Mouse (Mus musculus) layer of hippocampus, adult 2 months (tissue): ENCODE results near the gene Crybg3. TPM values are rescaled to one million over a fixed set of nuclear protein-coding genes. Genes with fewer than 3 reads are reported as not detected.

Source experiments
- DNase-seq, 2 experiments: peaks; one replicate each; pipeline ENCODE4 v3.0.0; 2022; ENCODE audit warnings: low spot score in 2 of 2
- H3K27ac ChIP-seq: fragments of 200-600 bp; 2 replicates; pipeline ENCODE4 v1.8.1; 2022
- H3K4me3 ChIP-seq: fragments of 200-600 bp; 2 replicates; pipeline ENCODE4 v1.8.1; 2022; ENCODE audit warnings: mild to moderate bottlenecking
- CTCF ChIP-seq: fragments of 200-600 bp; conservative IDR thresholded peaks from 2 replicates; pipeline ENCODE4 v1.8.1; 2022; ENCODE audit warnings: antibody characterized with exemption, mild to moderate bottlenecking, moderate library complexity
- total RNA-seq, 2 experiments: library from RNA; stranded (reverse); gene quantifications; 2 replicates each; pipeline ENCODE4 v1.2.3; 2021

Gene Crybg3
- total RNA-seq, 2 experiments from 2014 or later = 3.8 to 4.8 TPM

DNA sequence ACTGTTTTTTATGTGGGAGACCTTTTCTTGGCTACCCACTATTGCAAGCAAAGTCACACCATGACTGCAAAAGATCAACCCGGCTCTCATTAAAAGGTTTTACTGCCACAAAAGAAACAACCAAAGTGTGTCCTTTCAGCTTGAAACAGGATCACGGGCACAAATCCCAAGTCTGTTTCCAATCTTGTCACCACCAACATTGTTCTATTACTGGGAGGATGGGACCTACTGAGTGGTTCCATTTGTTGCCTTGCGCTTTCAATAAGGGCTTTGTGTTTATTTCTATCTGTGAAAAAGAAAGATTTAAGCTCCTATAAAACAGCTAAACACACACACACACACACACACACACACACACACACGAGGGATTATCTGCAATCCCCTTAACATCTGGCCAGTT, 1.8 kb downstream of the Crybg3 start:
- H3K4me3 ChIP-seq = no peak overlapping the region
- 0 out of 2 replicates have a peak overlapping the region, but pooled peaks have one; percentile 69 for H3K27ac ChIP-seq
- DNase-seq = no peak
- no peak for TF ChIP-seq CTCF

DNA sequence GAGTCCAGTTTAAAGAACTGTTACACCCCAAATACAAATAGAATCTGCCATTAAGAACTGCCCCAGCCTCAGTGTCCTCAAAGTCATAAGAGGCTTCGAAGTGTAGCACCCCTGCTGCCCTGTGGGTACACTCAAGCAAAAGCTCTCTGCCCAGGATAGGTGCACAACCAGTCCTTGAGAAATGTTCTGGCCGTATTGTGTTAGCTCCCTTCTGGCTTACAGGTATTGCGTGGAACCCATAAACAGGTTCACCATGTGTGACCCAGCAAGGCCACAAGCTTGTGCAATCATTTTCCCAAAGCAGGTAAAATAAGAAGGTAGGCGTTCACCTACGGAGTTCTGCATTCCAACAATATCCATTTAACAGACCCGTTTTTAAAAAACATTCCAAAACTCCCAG, 3.5 kb downstream of the Crybg3 start:
- Histone ChIP-seq H3K4me3 (no peak overlapping the region), H3K27ac (no peak overlapping the region)
- TF ChIP-seq CTCF = no peak
- DNase-seq = no peak

DNA sequence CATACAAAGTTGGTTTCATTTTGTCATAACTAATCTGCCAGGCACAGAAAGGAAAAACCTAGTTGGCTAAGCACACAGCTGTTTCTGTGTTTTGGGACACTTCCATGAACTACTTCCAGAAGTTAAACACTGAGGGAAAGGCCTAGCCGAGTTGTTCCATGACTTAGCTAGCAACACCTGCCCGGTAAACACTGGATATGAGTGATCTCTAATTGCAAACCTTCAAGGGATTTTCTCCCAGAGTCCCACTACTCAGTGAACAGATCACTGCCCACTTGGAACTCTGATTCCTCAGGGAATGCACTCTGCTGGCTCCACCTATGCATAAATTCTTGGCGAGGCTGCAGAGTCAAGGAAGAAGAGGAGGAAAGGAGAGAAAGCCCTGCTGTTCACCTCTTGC, 6.1 kb downstream of the Crybg3 start:
- no peak for DNase-seq
- TF ChIP-seq CTCF = no peak
- H3K27ac ChIP-seq = no peak overlapping the region
- H3K4me3 ChIP-seq = no peak overlapping the region

DNA sequence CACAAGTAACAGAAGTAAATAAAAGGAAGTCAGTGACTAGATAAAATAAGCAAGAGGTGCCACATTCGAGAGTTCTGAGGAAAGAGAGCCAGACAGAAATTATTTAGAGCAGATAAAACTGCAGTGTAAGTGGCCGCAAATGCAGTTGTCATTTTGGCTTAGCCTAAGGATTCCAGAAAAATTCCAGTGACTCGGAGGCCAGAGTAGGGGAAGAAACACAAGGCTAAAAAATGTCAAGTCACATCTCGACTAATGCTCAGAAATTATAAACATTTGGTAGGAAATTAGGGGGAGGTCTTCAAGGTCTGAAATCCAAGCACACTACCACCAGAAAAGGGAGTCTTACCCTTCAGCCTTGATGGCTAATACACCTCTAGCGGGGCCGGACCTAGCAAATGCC, 10.0 kb downstream of the Crybg3 start:
- H3K4me3 ChIP-seq = no peak overlapping the region
- no peak for DNase-seq
- no peak for TF ChIP-seq CTCF
- H3K27ac ChIP-seq = no peak overlapping the region

DNA sequence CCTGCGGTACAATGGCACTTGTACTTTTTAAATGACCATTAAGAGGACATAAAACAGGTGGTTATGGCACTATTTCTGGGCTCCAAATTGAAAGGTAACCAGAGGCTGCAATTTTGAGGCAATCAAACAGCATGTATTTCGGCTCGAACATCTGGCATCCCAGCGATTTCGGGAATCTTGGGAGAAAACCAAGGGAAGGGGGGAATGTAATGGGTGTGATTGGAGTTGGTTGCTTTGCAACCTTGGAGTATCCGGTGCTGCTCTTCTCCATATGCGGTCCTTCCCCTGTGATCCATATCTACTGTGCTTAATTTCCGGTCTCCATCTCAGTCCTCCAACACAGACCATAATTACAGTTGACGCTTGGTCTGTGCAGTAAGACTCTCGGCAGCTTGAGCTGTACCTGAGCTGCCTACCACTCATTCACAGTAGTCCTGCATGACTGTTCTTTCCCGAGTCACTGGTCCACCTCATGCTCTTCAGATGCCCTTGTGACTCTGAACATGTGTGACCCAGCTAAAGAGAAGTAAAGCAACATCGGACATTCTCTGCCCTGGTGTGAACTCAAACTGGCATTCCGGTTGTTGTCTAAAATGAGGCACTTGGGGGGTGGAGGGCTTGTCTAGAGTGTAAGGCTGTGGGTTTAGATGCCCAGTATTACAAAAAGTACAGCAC, 12.3 kb downstream of the Crybg3 start:
- no peak overlapping the region for H3K4me3 ChIP-seq
- H3K27ac ChIP-seq = no peak overlapping the region
- DNase-seq = no peak
- TF ChIP-seq CTCF = no peak

DNA sequence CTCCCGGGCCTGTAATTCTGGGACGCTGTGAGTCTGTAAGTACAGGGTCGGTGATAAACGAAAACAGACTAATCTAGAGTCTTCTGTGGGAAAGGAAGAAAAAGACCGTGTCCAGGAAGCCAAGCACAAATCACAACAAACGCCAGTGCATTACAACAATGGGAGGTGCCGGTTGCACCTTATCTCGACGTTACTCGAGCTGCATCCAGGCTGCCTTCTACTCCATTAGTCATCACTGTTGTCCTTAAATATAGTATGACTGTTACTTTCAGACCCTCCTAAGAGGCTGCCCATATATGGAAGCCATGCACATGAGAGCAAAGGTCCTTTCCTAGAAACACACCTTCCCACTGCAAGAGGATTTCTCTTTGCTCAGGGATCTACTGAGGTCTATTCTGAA, 13.0 kb downstream of the Crybg3 start:
- TF ChIP-seq CTCF = no peak
- H3K4me3 ChIP-seq = no peak overlapping the region
- H3K27ac ChIP-seq = no peak overlapping the region
- no peak for DNase-seq

DNA sequence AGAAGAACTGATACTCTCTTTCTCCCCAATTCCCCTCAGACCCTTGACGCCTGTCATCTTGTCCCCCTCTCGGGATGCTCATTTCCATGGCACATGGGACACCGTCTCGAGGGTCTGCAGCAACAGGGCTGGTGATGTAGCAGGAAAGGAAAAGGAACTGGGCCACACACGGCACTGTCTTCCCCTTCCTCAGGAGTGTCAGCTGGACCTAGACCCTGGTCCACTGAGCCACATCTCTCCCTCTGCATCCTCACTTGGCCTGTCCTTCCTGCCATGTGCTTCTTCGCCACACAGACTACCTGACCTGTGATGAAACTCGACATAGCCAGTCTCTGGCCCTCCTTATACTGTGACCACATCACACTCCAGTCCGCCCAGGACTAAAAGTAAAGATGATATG, 13.9 kb downstream of the Crybg3 start:
- 0 out of 2 replicates have a peak overlapping the region, but pooled peaks have one; percentile 28 for H3K27ac ChIP-seq
- DNase-seq = no peak
- TF ChIP-seq CTCF = no peak
- H3K4me3 ChIP-seq = no peak overlapping the region

DNA sequence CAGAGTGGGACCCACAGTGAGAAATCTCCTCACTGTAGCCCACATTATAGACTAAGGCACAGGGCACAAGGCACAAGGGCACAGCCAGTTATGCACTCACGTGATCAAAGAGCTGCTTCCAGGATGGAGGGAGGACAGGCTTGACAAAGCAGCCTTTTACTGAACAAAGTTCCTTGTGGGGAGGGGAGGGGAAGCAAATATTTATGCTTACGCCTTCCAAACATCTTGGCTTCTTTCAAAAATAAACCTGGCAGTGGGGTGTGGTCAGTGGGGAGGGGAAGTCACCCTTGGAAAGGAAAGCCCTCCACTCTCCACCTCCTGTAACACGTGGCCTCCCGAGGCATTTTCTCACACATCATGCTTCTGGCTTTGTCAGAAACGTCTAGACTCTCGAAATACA, 14.5 kb downstream of the Crybg3 start:
- no peak for DNase-seq
- peak overlapping the region; percentile 28; the same call in 1 of the 2 replicates for H3K27ac ChIP-seq
- TF ChIP-seq CTCF = no peak

DNA sequence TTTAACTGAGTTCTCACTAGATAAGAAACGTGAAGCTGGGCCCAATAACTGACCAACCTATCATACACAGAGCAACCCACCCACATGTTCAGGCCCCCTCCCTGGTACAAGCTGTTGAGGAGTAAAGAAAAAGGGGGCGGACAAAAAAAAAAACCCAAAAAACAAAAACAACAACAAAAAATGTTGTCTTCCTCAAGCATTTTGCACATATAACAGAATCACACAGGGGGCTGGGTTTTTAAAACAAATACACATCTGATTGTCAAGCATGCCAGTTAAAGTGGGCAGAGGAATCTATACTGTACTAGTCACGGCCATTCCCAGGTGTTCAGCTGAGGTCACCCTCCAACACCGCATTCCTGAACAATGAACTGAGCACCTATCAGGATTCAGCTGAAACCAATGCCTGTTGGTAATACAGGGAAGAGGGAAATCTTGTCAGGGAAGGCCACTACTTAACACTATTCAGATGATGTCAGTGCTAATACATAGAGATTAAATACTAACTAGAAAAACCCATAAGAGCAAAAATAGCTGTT, 15.0 kb downstream of the Crybg3 start:
- Histone ChIP-seq H3K4me3 (no peak overlapping the region), H3K27ac (no peak overlapping the region; the same call in 1 of the 2 replicates)
- no peak for DNase-seq
- TF ChIP-seq CTCF = no peak

More for the DNA sequence above, 14.5 kb downstream of the Crybg3 start:
- no peak overlapping the region for H3K4me3 ChIP-seq

DNA sequence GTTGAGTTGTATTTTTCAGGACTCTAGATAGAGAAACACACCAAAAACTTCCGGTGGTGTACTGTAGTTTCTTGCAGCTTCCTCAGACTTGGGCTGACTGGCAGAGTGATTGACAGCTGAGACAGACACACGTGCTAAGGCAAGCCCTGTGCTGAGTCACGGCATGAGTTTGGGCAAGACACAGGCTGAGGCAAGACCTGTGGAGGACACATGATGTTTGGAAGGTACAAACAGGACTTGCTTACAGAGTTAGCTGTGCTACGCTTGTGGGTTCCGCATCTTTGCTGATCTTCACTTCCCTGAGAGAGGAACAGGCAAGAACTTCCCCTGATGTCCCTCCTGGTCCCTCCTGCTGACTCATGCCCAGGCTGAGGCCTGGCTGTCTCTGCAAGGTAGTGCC, 17.3 kb downstream of the Crybg3 start:
- no peak for TF ChIP-seq CTCF
- H3K27ac ChIP-seq = no peak overlapping the region
- H3K4me3 ChIP-seq = no peak overlapping the region
- no peak for DNase-seq

DNA sequence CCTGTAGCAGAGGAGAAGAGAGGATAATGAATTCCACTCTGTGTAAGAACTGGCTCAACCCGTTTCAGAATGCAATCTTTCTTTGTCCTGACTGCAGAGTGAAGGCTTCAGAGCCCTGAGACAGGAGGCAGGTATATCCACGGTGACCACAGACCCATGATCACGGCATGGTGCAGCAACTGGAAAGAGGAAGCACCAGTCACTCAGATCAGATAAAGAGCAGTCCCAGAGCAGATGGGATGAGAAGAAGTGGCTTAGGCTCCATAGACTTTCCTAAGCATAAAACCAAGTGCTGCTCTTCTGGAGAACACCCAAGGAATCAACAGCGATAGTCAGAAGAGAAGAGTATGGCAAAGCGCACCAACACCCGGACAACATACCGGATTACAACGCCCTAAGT, 21.5 kb downstream of the Crybg3 start:
- TF ChIP-seq CTCF = no peak
- H3K27ac ChIP-seq = no peak overlapping the region
- no peak overlapping the region for H3K4me3 ChIP-seq
- no peak for DNase-seq

DNA sequence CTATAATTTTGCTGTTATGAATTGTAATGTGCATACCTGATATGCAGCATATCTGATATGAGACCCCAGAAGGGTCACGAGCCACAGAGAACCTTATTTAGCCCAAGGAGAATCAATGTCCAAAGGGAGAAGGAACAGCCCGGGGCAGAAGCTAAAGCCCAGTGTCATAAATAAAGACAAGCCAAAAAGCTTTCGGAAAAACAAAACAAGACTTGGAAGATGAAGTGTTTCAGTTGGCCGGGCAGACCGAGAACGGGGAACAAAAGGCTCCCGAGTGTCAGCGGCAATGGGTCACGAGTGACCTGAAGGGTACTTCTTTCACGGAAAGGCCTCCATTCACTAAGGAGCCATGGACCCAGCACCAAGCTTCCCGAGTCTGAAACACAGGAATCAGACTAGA, 26.8 kb downstream of the Crybg3 start:
- no peak overlapping the region for H3K27ac ChIP-seq
- TF ChIP-seq CTCF = no peak

DNA sequence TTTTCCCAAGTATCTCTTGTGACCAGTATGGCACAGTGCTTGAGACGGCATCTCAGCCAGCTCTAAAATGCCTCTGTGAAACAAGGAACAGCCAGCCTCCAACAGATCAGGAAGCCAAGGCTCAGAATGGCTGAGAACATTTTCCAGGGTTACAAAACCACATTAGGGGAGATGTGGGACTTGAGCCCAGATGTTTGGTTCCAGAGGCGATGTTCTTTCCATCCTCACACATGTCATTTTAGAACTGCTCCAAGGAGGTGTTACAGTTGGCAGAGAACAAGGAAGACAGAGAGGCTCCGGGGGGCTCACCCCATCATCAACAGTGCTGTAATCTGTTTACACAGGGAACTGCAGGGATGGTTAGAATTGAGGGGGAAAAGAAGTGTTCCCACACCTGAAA, 28.1 kb downstream of the Crybg3 start:
- TF ChIP-seq CTCF = no peak
- DNase-seq = no peak
- no peak overlapping the region for H3K4me3 ChIP-seq
- no peak overlapping the region for H3K27ac ChIP-seq

More for the DNA sequence above, 26.8 kb downstream of the Crybg3 start:
- no peak for DNase-seq
- no peak overlapping the region for H3K4me3 ChIP-seq

DNA sequence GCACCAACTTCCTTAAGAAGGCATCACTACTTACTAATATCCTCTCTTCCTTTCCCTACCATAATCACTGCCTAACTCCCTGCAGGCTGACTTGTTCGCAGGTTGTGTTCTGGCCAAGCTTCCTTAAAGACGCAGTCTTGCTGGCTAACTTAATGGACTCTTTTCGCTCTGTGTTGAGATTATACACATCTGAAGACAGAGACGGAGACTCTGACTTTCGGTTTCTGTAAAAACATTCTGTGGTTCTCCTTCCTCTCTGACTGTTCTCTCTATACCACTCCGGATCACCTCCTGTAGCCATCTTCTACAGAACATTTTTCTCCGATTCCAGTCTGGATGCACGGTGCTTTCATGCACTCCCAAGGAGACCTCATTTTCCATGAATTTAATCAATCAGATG, 30.0 kb downstream of the Crybg3 start:
- no peak overlapping the region for H3K4me3 ChIP-seq
- no peak overlapping the region for H3K27ac ChIP-seq
- no peak for TF ChIP-seq CTCF
- DNase-seq = no peak
